Mouse (Mus musculus) thymus, postnatal 0 days (tissue): ENCODE results near the gene Sri. TPM values are rescaled to one million over a fixed set of nuclear protein-coding genes. Genes with fewer than 3 reads are reported as not detected.

Source experiments
- DNase-seq: peaks from one replicate; pipeline ENCODE4 v3.0.0-alpha.2; 2015; ENCODE audit warnings: low spot score
- polyA plus RNA-seq: library from polyadenylated mRNA; unstranded; fragments of >200 nt; fragmentation: Nextera tagmentation; extraction: Ambion mirVana; gene quantifications from 2 replicates; pipeline ENCODE4 v1.2.1, GENCODE M21; 2015

The Sri gene
- polyA plus RNA-seq, 1 experiment from 2014 or later, result 332 TPM

GRCm38 (mm10) chr5:8111691-8112090 lies 65.8 kb downstream of the Sri start:
- DNase-seq, result no peak

GRCm38 (mm10) chr5:8112246-8112645 lies 66.4 kb downstream of the Sri start:
- DNase-seq, result no peak

GRCm38 (mm10) chr5:8116561-8117168 lies 70.8 kb downstream of the Sri start:
- no peak for DNase-seq

Other genes with a start within 250 kb of the Sri start
- 9.3 and 9.6 TPM in 2 replicates for gene Steap4, start 85.6 kb upstream of the Sri start, polyA plus RNA-seq